Mouse (Mus musculus): ENCODE measurements at regions not wholly inside any gene's neighbourhood (a gene's known extent, or its start where the extent isn't known, plus 50 kb on each side); places are given as distances from the start of the nearest gene placed in this dataset.
"Not testable (repeated sequence)": the region's sequence is repeated elsewhere in the genome, so short reads cannot be mapped to it uniquely, and the experiment has no call there.

DNA sequence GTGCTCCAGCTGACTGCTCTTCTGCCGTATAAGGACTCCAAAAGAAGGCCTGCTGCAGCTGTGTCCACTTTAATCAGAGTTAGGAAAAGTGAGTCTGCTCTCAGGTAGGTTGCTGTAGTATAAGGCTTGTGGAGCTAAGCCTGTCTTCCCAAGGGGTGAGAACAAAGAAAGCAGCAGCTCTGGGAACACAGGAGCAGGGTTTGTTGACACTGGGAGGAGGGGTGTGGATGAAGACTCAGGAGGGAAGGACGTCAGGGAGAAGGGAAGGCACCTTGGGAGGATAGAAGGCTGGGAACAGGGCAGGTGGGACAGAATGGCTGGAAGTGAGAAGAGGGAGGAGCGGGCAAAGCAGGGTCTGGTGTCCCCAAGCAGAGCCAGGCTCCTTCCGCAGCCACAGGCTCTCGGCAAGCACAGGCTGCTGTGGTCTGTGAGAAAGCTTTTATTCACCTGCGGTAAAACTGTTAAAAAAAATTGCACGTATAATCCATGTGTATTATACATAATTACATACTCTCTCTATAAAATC is 106.2 kb downstream of the Prl2c3 start:
- TF ChIP-seq CTCF (IDR thresholded peaks at IDR 0.05; ENCODE audit: borderline replicate concordance, insufficient read depth, low read length); POLR2A (IDR thresholded peaks at IDR 0.05; ENCODE audit: low read depth, low read length): not testable (repeated sequence)
